ENCODE assay signal across 8 mouse cellular contexts in genomic region chr11:98932293-98933091, GRCm38 (mm10). TPM values are rescaled to one million over a fixed set of nuclear protein-coding genes. Genes with fewer than 3 reads are reported as not detected.
DNase-seq lines count a peak whose midpoint lies in the region; ATAC-seq and TF ChIP-seq lines count a peak whose summit lies in the region.
"Had no signal": no experiment of that assay in that cellular context is flagged by ENCODE, and none has a peak within 500 bp of the region (broad histone marks: within the 10 kb centered on the region; RNA-seq: fewer than 3 reads in every experiment).

No protein-coding gene starts in this region.

- peak; percentile 27 for DNase-seq in liver
- DNase-seq in liver, postnatal 0 days, result no peak
- peak; percentile 81 for DNase-seq in ZHBTc4 (ENCODE audit: low read depth, low spot score)
- DNase-seq in spleen, adult 12 weeks (ENCODE audit: low spot score), result no peak
- DNase-seq in thymus, postnatal 0 days (ENCODE audit: low spot score), result no peak

- H3K4me3 ChIP-seq in liver, postnatal 0 days (ENCODE audit: low read depth, low read length), result no peak overlapping the region
- H3K4me3 ChIP-seq in heart, embryonic 16.5 days (ENCODE audit: low read length), result no peak overlapping the region
- H3K4me3 ChIP-seq in midbrain, embryonic 13.5 days (replicated peaks), result no peak overlapping the region
- H3K4me3 ChIP-seq: liver, embryonic 15.5 days had no signal

- ATAC-seq in liver, postnatal 0 days, result no peak
- no peak for ATAC-seq in heart, embryonic 16.5 days (replicated peaks; ENCODE audit: extremely low read depth, insufficient read depth, low FRiP score)
- no peak for ATAC-seq in midbrain, embryonic 13.5 days

- H3K4me2 ChIP-seq in liver, postnatal 0 days (ENCODE audit: low read depth, low read length), result no peak overlapping the region
- H3K4me2 ChIP-seq in heart, embryonic 16.5 days (ENCODE audit: low read depth, low read length), result peak overlapping the region; percentile 68
- 0 out of 2 replicates have a peak overlapping the region, but pooled peaks have one; percentile 11 for H3K4me2 ChIP-seq in midbrain, embryonic 13.5 days (replicated peaks)
- H3K4me2 ChIP-seq: liver, embryonic 15.5 days had no signal

- no peak for TF ChIP-seq EP300 in liver, postnatal 0 days (IDR thresholded peaks at IDR 0.05; ENCODE audit: low read depth)

- H3K27ac ChIP-seq in liver, postnatal 0 days (ENCODE audit: low read depth), result no peak overlapping the region
- H3K27ac ChIP-seq in heart, embryonic 16.5 days (ENCODE audit: low read length), result peak overlapping the region; percentile 98
- H3K27ac ChIP-seq in midbrain, embryonic 13.5 days, result no peak overlapping the region
- H3K27ac ChIP-seq: liver, embryonic 15.5 days had no signal

- no peaks in the 10 kb centered on the region for H3K9me3 ChIP-seq in liver, postnatal 0 days (ENCODE audit: low read length)
- H3K9me3 ChIP-seq in heart, embryonic 16.5 days (replicated peaks; ENCODE audit: control insufficient read depth, low read length), result no peaks in the 10 kb centered on the region
- H3K9me3 ChIP-seq in midbrain, embryonic 13.5 days, result no peaks in the 10 kb centered on the region
- H3K9me3 ChIP-seq: liver, embryonic 15.5 days had no signal

- no peak overlapping the region for H3K9ac ChIP-seq in liver, postnatal 0 days (replicated peaks)
- peak overlapping the region; percentile 73 for H3K9ac ChIP-seq in heart, embryonic 16.5 days (ENCODE audit: low read length)
- no peak overlapping the region; the same call in 1 of the 2 replicates for H3K9ac ChIP-seq in midbrain, embryonic 13.5 days (replicated peaks)
- H3K9ac ChIP-seq: liver, embryonic 15.5 days had no signal

- 30% methylated on average over 19 of the region's 19 CpGs for WGBS in liver, postnatal 0 days (ENCODE audit: insufficient replicate concordance)
- 30% methylated on average over 19 of the region's 19 CpGs for WGBS in heart, embryonic 16.5 days
- 43% methylated on average over 19 of the region's 19 CpGs for WGBS in midbrain, embryonic 13.5 days

- H3K36me3 ChIP-seq in liver, postnatal 0 days (replicated peaks; ENCODE audit: insufficient read depth, low read length), result no peaks in the 10 kb centered on the region
- H3K36me3 ChIP-seq in heart, embryonic 16.5 days (ENCODE audit: control insufficient read depth, insufficient read depth), result 0 out of 2 replicates have a peak, but pooled peaks cover 5% of the 10 kb centered on the region
- no peaks in the 10 kb centered on the region for H3K36me3 ChIP-seq in midbrain, embryonic 13.5 days
- H3K36me3 ChIP-seq: liver, embryonic 15.5 days had no signal

- H3K4me1 ChIP-seq in liver, postnatal 0 days (ENCODE audit: insufficient read depth), result peaks cover 45% of the 10 kb centered on the region
- peaks cover 74% of the 10 kb centered on the region for H3K4me1 ChIP-seq in heart, embryonic 16.5 days (ENCODE audit: control insufficient read depth, insufficient read depth, low read length)
- H3K4me1 ChIP-seq in midbrain, embryonic 13.5 days (replicated peaks), result peaks cover 74% of the 10 kb centered on the region

- H3K27me3 ChIP-seq in liver, postnatal 0 days (ENCODE audit: insufficient read depth, low read length), result peaks cover 25% of the 10 kb centered on the region
- H3K27me3 ChIP-seq in heart, embryonic 16.5 days (ENCODE audit: control insufficient read depth, insufficient read depth, low read length), result no peaks in the 10 kb centered on the region
- peaks cover 20% of the 10 kb centered on the region for H3K27me3 ChIP-seq in midbrain, embryonic 13.5 days

- TF ChIP-seq CTCF in liver, postnatal 0 days (IDR thresholded peaks at IDR 0.05; ENCODE audit: low read depth), result no peak

RNA-seq across cellular contexts. Expression of gene Rara, which starts 4.9 kb away (rescaled TPM):
- 5.4 and 5.6 TPM in 2 replicates for polyA plus RNA-seq in liver, postnatal 0 days (2015; fragmentation: Nextera tagmentation; extraction: Ambion mirVana)
- 28.2 and 28.6 TPM in 2 replicates for polyA plus RNA-seq in heart, embryonic 16.5 days (2015; fragmentation: Nextera tagmentation; extraction: Ambion mirVana)
- 7.5 and 9.1 TPM in 2 replicates for polyA plus RNA-seq in midbrain, embryonic 13.5 days (2015; fragmentation: Nextera tagmentation; extraction: Ambion mirVana)
- polyA plus RNA-seq in thymus, postnatal 0 days (2015; fragmentation: Nextera tagmentation; extraction: Ambion mirVana), result 40.4 and 41.0 TPM in 2 replicates

RNA-seq across cellular contexts. Expression of gene Cdc6, which starts 24.9 kb away (rescaled TPM):
- polyA plus RNA-seq in liver, postnatal 0 days (2015; fragmentation: Nextera tagmentation; extraction: Ambion mirVana), result 19.1 and 22.3 TPM in 2 replicates
- polyA plus RNA-seq in heart, embryonic 16.5 days (2015; fragmentation: Nextera tagmentation; extraction: Ambion mirVana), result 18.6 and 23.0 TPM in 2 replicates
- polyA plus RNA-seq in midbrain, embryonic 13.5 days (2015; fragmentation: Nextera tagmentation; extraction: Ambion mirVana), result 10.6 and 11.3 TPM in 2 replicates
- 40.6 and 53.2 TPM in 2 replicates for polyA plus RNA-seq in thymus, postnatal 0 days (2015; fragmentation: Nextera tagmentation; extraction: Ambion mirVana)

RNA-seq across cellular contexts. Expression of gene Gjd3, which starts 50.3 kb away (rescaled TPM):
- not detected in 2 replicates for polyA plus RNA-seq in liver, postnatal 0 days (2015; fragmentation: Nextera tagmentation; extraction: Ambion mirVana)
- polyA plus RNA-seq in heart, embryonic 16.5 days (2015; fragmentation: Nextera tagmentation; extraction: Ambion mirVana), result 4.1 and 4.5 TPM in 2 replicates
- polyA plus RNA-seq in midbrain, embryonic 13.5 days (2015; fragmentation: Nextera tagmentation; extraction: Ambion mirVana), result 0.58 and 0.99 TPM in 2 replicates
- 0.27 and 0.51 TPM in 2 replicates for polyA plus RNA-seq in thymus, postnatal 0 days (2015; fragmentation: Nextera tagmentation; extraction: Ambion mirVana)
- polyA plus RNA-seq: liver, embryonic 15.5 days had no signal

Comparison
In these comparisons a context has a peak if more than half of its experiments do, and no peak if none do; other contexts are left out.
1. DNase-seq: peak in liver (single experiment) and ZHBTc4 (single experiment); none in liver, postnatal 0 days (single experiment), spleen, adult 12 weeks (single experiment) and thymus, postnatal 0 days (single experiment).